Mouse (Mus musculus): ENCODE data around the gene Rnf150. TPM values are rescaled to one million over a fixed set of nuclear protein-coding genes. Genes with fewer than 3 reads are reported as not detected.

Gene Rnf150
- polyA plus RNA-seq, 1 experiment from 2014 or later: 0.55 TPM

- TF ChIP-seq CTCF (IDR thresholded peaks at IDR 0.05; ENCODE audit: low read depth) (no peak), EP300 (optimal IDR thresholded peaks at IDR 0.05) (no peak)
- H3K4me1 ChIP-seq (replicated peaks; ENCODE audit: control insufficient read depth, insufficient read depth): 0 out of 2 replicates have a peak, but pooled peaks cover 2% of the 10 kb centered on the region
- no peak overlapping the region for H3K4me2 ChIP-seq (replicated peaks; ENCODE audit: low read depth)
- H3K4me3 ChIP-seq (ENCODE audit: low read depth, low read length): no peak overlapping the region
- WGBS: 65% methylated on average over 3 of the region's 3 CpGs
- H3K9ac ChIP-seq (ENCODE audit: low read length): no peak overlapping the region
- ATAC-seq (ENCODE audit: low FRiP score, low TSS enrichment) (no peak), DNase-seq (ENCODE audit: low spot score) (no peak)
- H3K9me3 ChIP-seq (ENCODE audit: control insufficient read depth, low read length): no peaks in the 10 kb centered on the region
- no peak overlapping the region for H3K27ac ChIP-seq (replicated peaks)
- H3K36me3 ChIP-seq (ENCODE audit: control insufficient read depth, insufficient read depth, low read length): no peaks in the 10 kb centered on the region
- no peaks in the 10 kb centered on the region for H3K27me3 ChIP-seq (ENCODE audit: control insufficient read depth, insufficient read depth, low read length)
Observed at GRCm38 (mm10) chr8:82996843-82997242, 133.7 kb downstream of the Rnf150 start.

GRCm38 (mm10) chr8:82998778-82999177 is 135.6 kb downstream of the Rnf150 start:
- Histone ChIP-seq H3K4me2 (replicated peaks; ENCODE audit: low read depth) (no peak overlapping the region), H3K27ac (replicated peaks) (no peak overlapping the region), H3K9ac (ENCODE audit: low read length) (no peak overlapping the region), H3K27me3 (ENCODE audit: control insufficient read depth, insufficient read depth, low read length) (no peaks in the 10 kb centered on the region), H3K9me3 (ENCODE audit: control insufficient read depth, low read length) (no peaks in the 10 kb centered on the region), H3K36me3 (ENCODE audit: control insufficient read depth, insufficient read depth, low read length) (no peaks in the 10 kb centered on the region), H3K4me3 (ENCODE audit: low read depth, low read length) (no peak overlapping the region), H3K4me1 (replicated peaks; ENCODE audit: control insufficient read depth, insufficient read depth) (0 out of 2 replicates have a peak, but pooled peaks cover 2% of the 10 kb centered on the region)
- WGBS: 65% methylated on average over 2 of the region's 2 CpGs
- TF ChIP-seq CTCF (IDR thresholded peaks at IDR 0.05; ENCODE audit: low read depth) (no peak), EP300 (optimal IDR thresholded peaks at IDR 0.05) (no peak)
- no peak for DNase-seq (ENCODE audit: low spot score)
- no peak for ATAC-seq (ENCODE audit: low FRiP score, low TSS enrichment)

DNA sequence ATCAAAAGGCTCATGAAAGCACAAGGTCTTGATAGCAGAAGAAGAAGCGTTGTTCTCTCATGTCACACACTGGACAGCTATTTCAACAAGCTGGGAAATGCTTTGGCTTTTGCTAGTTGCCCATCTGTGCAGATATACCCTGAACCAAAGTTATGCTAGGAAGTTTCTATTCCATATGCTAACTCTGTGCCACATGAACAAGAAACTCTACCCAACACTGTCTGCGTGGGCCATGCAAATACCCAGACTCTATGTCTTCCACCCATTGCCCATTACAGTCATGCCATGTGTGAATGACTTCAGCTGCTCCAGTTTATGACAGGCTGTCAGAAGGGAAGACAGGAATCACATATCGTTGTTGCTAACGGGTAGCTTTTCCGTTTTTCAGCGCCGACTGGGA is 140.0 kb downstream of the Rnf150 start:
- H3K4me3 ChIP-seq (ENCODE audit: low read depth, low read length): no peak overlapping the region
- TF ChIP-seq CTCF (IDR thresholded peaks at IDR 0.05; ENCODE audit: low read depth) (no peak), EP300 (optimal IDR thresholded peaks at IDR 0.05) (no peak)
- H3K4me1 ChIP-seq (replicated peaks; ENCODE audit: control insufficient read depth, insufficient read depth): no peaks in the 10 kb centered on the region
- H3K9ac ChIP-seq (ENCODE audit: low read length): no peak overlapping the region
- no peaks in the 10 kb centered on the region for H3K27me3 ChIP-seq (ENCODE audit: control insufficient read depth, insufficient read depth, low read length)
- ATAC-seq (ENCODE audit: low FRiP score, low TSS enrichment) (no peak), DNase-seq (ENCODE audit: low spot score) (no peak)
- WGBS: 92% methylated on average over 7 of the region's 7 CpGs
- no peak overlapping the region for H3K4me2 ChIP-seq (replicated peaks; ENCODE audit: low read depth)
- no peaks in the 10 kb centered on the region for H3K36me3 ChIP-seq (ENCODE audit: control insufficient read depth, insufficient read depth, low read length)
- H3K9me3 ChIP-seq (ENCODE audit: control insufficient read depth, low read length): no peaks in the 10 kb centered on the region
- H3K27ac ChIP-seq (replicated peaks): no peak overlapping the region

GRCm38 (mm10) chr8:83009481-83009880 is 146.3 kb downstream of the Rnf150 start:
- no peak overlapping the region for H3K9ac ChIP-seq (ENCODE audit: low read length)
- ATAC-seq (ENCODE audit: low FRiP score, low TSS enrichment): no peak
- H3K36me3 ChIP-seq (ENCODE audit: control insufficient read depth, insufficient read depth, low read length): no peaks in the 10 kb centered on the region
- no peaks in the 10 kb centered on the region for H3K27me3 ChIP-seq (ENCODE audit: control insufficient read depth, insufficient read depth, low read length)
- H3K4me2 ChIP-seq (replicated peaks; ENCODE audit: low read depth): no peak overlapping the region
- 61% methylated on average over 5 of the region's 5 CpGs for WGBS
- H3K27ac ChIP-seq (replicated peaks): no peak overlapping the region
- no peak for DNase-seq (ENCODE audit: low spot score)
- no peaks in the 10 kb centered on the region for H3K4me1 ChIP-seq (replicated peaks; ENCODE audit: control insufficient read depth, insufficient read depth)
- TF ChIP-seq CTCF (IDR thresholded peaks at IDR 0.05; ENCODE audit: low read depth) (no peak), EP300 (optimal IDR thresholded peaks at IDR 0.05) (no peak)
- H3K4me3 ChIP-seq (ENCODE audit: low read depth, low read length): no peak overlapping the region
- no peaks in the 10 kb centered on the region for H3K9me3 ChIP-seq (ENCODE audit: control insufficient read depth, low read length)

DNA sequence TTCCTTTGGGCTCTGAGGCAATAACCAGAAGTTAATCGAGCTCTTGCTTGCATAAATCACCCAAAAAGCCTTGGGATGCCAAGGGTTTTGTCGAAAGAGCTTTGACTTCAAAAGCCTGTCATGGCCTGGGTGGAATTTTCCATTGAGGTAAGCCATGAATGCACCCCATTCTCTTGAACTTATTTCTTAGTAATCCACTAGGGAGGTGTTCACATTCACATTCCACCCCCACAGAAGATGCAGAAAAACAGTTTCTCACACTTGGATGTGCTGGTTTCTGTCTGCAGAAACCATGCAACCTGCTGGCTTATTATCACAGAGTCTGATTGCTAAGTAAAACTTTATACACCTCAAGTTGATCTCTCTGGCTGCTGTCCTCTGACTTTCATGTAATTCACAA is 148.1 kb downstream of the Rnf150 start:
- Histone ChIP-seq H3K4me1 (replicated peaks; ENCODE audit: control insufficient read depth, insufficient read depth) (no peaks in the 10 kb centered on the region), H3K4me2 (replicated peaks; ENCODE audit: low read depth) (no peak overlapping the region), H3K27ac (replicated peaks) (no peak overlapping the region), H3K4me3 (ENCODE audit: low read depth, low read length) (no peak overlapping the region), H3K9me3 (ENCODE audit: control insufficient read depth, low read length) (no peaks in the 10 kb centered on the region), H3K27me3 (ENCODE audit: control insufficient read depth, insufficient read depth, low read length) (no peaks in the 10 kb centered on the region), H3K9ac (ENCODE audit: low read length) (no peak overlapping the region), H3K36me3 (ENCODE audit: control insufficient read depth, insufficient read depth, low read length) (no peaks in the 10 kb centered on the region)
- WGBS: 18% methylated on average over 2 of the region's 2 CpGs
- TF ChIP-seq CTCF (IDR thresholded peaks at IDR 0.05; ENCODE audit: low read depth) (no peak), EP300 (optimal IDR thresholded peaks at IDR 0.05) (no peak)
- no peak for DNase-seq (ENCODE audit: low spot score)
- ATAC-seq (ENCODE audit: low FRiP score, low TSS enrichment): no peak

DNA sequence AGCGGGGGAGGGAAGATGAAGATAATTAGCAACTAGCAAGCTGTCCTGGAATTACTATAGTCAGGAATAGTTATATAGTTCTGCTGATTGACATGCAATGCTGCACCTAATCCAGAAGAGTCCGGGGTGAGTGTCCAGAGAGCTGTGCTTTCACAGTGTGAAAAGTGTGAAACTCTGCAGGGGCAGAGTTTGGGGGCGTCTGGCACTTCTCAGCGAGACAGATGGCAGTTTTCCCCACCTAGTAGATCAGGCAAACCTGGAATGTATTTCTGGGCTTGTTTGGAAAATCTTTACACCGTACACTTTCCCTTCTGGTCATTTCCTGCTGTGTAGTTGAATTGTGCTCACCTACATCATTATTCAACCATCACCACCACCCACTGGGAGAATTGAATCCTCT is 148.6 kb downstream of the Rnf150 start:
- ATAC-seq (ENCODE audit: low FRiP score, low TSS enrichment): no peak
- WGBS: 57% methylated on average over 5 of the region's 5 CpGs
- no peaks in the 10 kb centered on the region for H3K9me3 ChIP-seq (ENCODE audit: control insufficient read depth, low read length)

More for the DNA sequence above, 148.6 kb downstream of the Rnf150 start:
- no peak overlapping the region for H3K27ac ChIP-seq (replicated peaks)
- H3K4me3 ChIP-seq (ENCODE audit: low read depth, low read length): no peak overlapping the region
- DNase-seq (ENCODE audit: low spot score): no peak
- H3K4me1 ChIP-seq (replicated peaks; ENCODE audit: control insufficient read depth, insufficient read depth): no peaks in the 10 kb centered on the region
- TF ChIP-seq EP300 (optimal IDR thresholded peaks at IDR 0.05) (no peak), CTCF (IDR thresholded peaks at IDR 0.05; ENCODE audit: low read depth) (no peak)
- no peaks in the 10 kb centered on the region for H3K27me3 ChIP-seq (ENCODE audit: control insufficient read depth, insufficient read depth, low read length)
- no peak overlapping the region for H3K4me2 ChIP-seq (replicated peaks; ENCODE audit: low read depth)
- no peaks in the 10 kb centered on the region for H3K36me3 ChIP-seq (ENCODE audit: control insufficient read depth, insufficient read depth, low read length)
- no peak overlapping the region for H3K9ac ChIP-seq (ENCODE audit: low read length)

Measured in stomach, postnatal 0 days (tissue).